Mouse (Mus musculus): ENCODE results near the gene Setd4. TPM values are rescaled to one million over a fixed set of nuclear protein-coding genes. Genes with fewer than 3 reads are reported as not detected.

The Setd4 gene
- polyA plus RNA-seq, 1 experiment from 2014 or later: 16.5 TPM

GRCm38 (mm10) chr16:93572383-93572782, 31.5 kb downstream of the Setd4 start:
- no peak overlapping the region for H3K4me3 ChIP-seq
- H3K9ac ChIP-seq: no peak overlapping the region
- no peak for ATAC-seq (ENCODE audit: low FRiP score)
- H3K27ac ChIP-seq: no peak overlapping the region
- peaks cover 10% of the 10 kb centered on the region; the same call in 1 of the 2 replicates for H3K4me1 ChIP-seq
- H3K4me2 ChIP-seq (replicated peaks): no peak overlapping the region
- no peaks in the 10 kb centered on the region for H3K36me3 ChIP-seq
- H3K9me3 ChIP-seq (replicated peaks): no peaks in the 10 kb centered on the region
- no peaks in the 10 kb centered on the region for H3K27me3 ChIP-seq
- 91% methylated on average over 6 of the region's 6 CpGs for WGBS

DNA sequence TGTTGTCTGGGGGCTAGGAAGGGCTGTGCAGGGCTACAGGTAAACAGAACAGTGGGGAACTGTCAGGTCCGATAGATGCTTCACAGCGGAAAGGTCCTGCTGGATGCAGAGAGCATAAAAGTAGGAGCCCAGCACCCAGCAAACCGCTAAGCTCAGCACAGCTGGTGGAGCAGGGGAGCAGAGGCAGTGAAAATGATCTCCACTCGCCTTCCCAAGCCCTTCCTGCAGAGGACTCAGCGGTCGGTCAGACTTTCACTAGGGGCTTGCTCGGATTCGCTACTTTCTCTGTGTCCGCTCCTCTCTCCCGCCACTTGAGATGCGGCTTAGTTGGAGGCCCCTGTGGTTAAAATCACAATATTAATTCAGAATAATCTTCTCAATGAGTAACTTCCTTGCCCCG, 45.4 kb downstream of the Setd4 start:
- Histone ChIP-seq H3K9ac (no peak overlapping the region), H3K4me3 (no peak overlapping the region), H3K27me3 (peaks cover 4% of the 10 kb centered on the region; the same call in 1 of the 2 replicates), H3K36me3 (no peaks in the 10 kb centered on the region), H3K27ac (no peak overlapping the region), H3K4me1 (no peaks in the 10 kb centered on the region), H3K9me3 (replicated peaks) (no peaks in the 10 kb centered on the region), H3K4me2 (replicated peaks) (no peak overlapping the region; the same call in 1 of the 2 replicates)
- 13% methylated on average over 12 of the region's 12 CpGs for WGBS
- ATAC-seq (ENCODE audit: low FRiP score): no peak

- 71% methylated on average over 8 of the region's 8 CpGs for WGBS
- Histone ChIP-seq H3K4me2 (replicated peaks) (no peak overlapping the region), H3K27me3 (peaks cover 4% of the 10 kb centered on the region; the same call in 1 of the 2 replicates), H3K27ac (no peak overlapping the region), H3K36me3 (no peaks in the 10 kb centered on the region), H3K9ac (no peak overlapping the region), H3K9me3 (replicated peaks) (no peaks in the 10 kb centered on the region), H3K4me1 (no peaks in the 10 kb centered on the region), H3K4me3 (no peak overlapping the region)
- no peak for ATAC-seq (ENCODE audit: low FRiP score)
Observed at GRCm38 (mm10) chr16:93557646-93558045, 46.2 kb downstream of the Setd4 start.

- WGBS: 80% methylated on average over 12 of the region's 12 CpGs
- no peaks in the 10 kb centered on the region for H3K27me3 ChIP-seq
- H3K4me1 ChIP-seq: 0 out of 2 replicates have a peak, but pooled peaks cover 4% of the 10 kb centered on the region
- H3K27ac ChIP-seq: no peak overlapping the region
- no peaks in the 10 kb centered on the region for H3K36me3 ChIP-seq
- no peak for ATAC-seq (ENCODE audit: low FRiP score)
- H3K4me2 ChIP-seq (replicated peaks): no peak overlapping the region
- H3K9me3 ChIP-seq (replicated peaks): no peaks in the 10 kb centered on the region
- no peak overlapping the region for H3K9ac ChIP-seq
- no peak overlapping the region for H3K4me3 ChIP-seq
Observed at GRCm38 (mm10) chr16:93552686-93553513, 51.0 kb downstream of the Setd4 start.

- no peak for ATAC-seq (ENCODE audit: low FRiP score)
- no peak overlapping the region for H3K4me2 ChIP-seq (replicated peaks)
Observed at GRCm38 (mm10) chr16:93549287-93549686, 54.6 kb downstream of the Setd4 start.

GRCm38 (mm10) chr16:93548045-93548444, 55.8 kb downstream of the Setd4 start:
- Histone ChIP-seq H3K4me3 (no peak overlapping the region), H3K9me3 (replicated peaks) (no peaks in the 10 kb centered on the region), H3K9ac (no peak overlapping the region), H3K36me3 (no peaks in the 10 kb centered on the region), H3K27ac (no peak overlapping the region), H3K27me3 (no peaks in the 10 kb centered on the region), H3K4me2 (replicated peaks) (no peak overlapping the region), H3K4me1 (0 out of 2 replicates have a peak, but pooled peaks cover 4% of the 10 kb centered on the region)
- 84% methylated on average over 2 of the region's 2 CpGs for WGBS
- no peak for ATAC-seq (ENCODE audit: low FRiP score)

More at GRCm38 (mm10) chr16:93549287-93549686, 54.6 kb downstream of the Setd4 start:
- H3K27me3 ChIP-seq: no peaks in the 10 kb centered on the region
- H3K4me3 ChIP-seq: no peak overlapping the region
- H3K9ac ChIP-seq: no peak overlapping the region
- H3K4me1 ChIP-seq: 0 out of 2 replicates have a peak, but pooled peaks cover 4% of the 10 kb centered on the region
- WGBS: 65% methylated on average over 10 of the region's 10 CpGs
- no peaks in the 10 kb centered on the region for H3K36me3 ChIP-seq
- H3K27ac ChIP-seq: no peak overlapping the region
- H3K9me3 ChIP-seq (replicated peaks): no peaks in the 10 kb centered on the region

- Histone ChIP-seq H3K4me2 (replicated peaks) (no peak overlapping the region), H3K9ac (no peak overlapping the region), H3K4me3 (no peak overlapping the region), H3K9me3 (replicated peaks) (no peaks in the 10 kb centered on the region), H3K27me3 (no peaks in the 10 kb centered on the region), H3K36me3 (no peaks in the 10 kb centered on the region), H3K4me1 (0 out of 2 replicates have a peak, but pooled peaks cover 4% of the 10 kb centered on the region), H3K27ac (no peak overlapping the region)
- no peak for ATAC-seq (ENCODE audit: low FRiP score)
- 62% methylated on average over 3 of the region's 3 CpGs for WGBS
Observed at GRCm38 (mm10) chr16:93547122-93547521, 56.7 kb downstream of the Setd4 start.

DNA sequence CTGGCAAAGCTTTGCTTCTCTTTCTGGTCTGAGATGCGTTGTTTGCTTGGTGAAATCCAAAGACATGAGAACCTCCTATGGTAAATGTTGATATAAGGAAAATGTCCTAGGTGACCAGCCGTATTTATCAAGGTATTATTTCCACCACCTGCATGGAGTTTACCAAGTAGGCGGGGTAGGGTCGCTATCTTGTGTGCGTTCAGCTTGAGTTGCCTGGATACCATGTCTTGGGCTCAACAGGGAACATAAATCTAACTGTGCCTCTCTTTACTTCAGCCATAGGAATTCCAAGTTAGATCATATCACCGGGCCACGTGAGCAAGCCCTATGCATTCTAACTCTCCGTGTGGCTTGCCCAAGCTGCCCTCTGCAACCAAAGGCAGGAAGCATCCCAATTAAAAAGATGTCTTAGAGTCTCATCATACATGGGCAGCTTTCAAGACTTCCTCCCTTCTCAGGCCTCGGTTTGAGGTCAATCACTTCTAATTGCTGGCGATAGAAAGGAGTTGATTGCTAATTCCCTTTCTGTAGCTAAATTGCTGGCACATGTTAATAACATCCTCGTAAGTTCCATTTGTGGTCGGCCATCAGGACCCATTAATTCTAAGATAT, 57.4 kb downstream of the Setd4 start:
- no peak overlapping the region for H3K4me3 ChIP-seq
- no peaks in the 10 kb centered on the region for H3K36me3 ChIP-seq
- H3K9me3 ChIP-seq (replicated peaks): no peaks in the 10 kb centered on the region
- WGBS: 82% methylated on average over 12 of the region's 12 CpGs
- H3K27ac ChIP-seq: no peak overlapping the region
- ATAC-seq (ENCODE audit: low FRiP score): no peak
- H3K9ac ChIP-seq: no peak overlapping the region
- H3K4me2 ChIP-seq (replicated peaks): no peak overlapping the region
- H3K4me1 ChIP-seq: 0 out of 2 replicates have a peak, but pooled peaks cover 4% of the 10 kb centered on the region
- H3K27me3 ChIP-seq: no peaks in the 10 kb centered on the region

DNA sequence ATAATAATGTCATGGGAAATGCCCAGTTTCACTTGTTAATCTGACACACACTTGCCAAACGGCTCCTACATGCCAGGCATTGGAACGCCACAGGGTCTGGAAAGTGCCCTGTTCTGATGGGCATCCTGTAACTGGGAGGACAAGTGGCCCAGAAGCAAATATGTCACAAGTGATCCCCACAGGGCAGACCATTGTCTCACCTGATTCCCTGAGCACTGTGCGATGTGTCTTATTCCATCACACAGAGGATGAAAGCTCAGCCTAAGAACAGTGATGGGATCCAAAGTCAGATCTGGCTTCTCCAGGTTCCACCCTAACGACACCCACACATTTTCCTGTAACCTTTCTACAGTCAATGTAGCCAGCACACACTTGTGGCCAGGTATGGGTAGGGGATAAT, 58.9 kb downstream of the Setd4 start:
- Histone ChIP-seq H3K4me1 (0 out of 2 replicates have a peak, but pooled peaks cover 4% of the 10 kb centered on the region), H3K27ac (no peak overlapping the region), H3K9me3 (replicated peaks) (no peaks in the 10 kb centered on the region), H3K27me3 (no peaks in the 10 kb centered on the region), H3K9ac (no peak overlapping the region), H3K4me3 (no peak overlapping the region), H3K4me2 (replicated peaks) (no peak overlapping the region), H3K36me3 (no peaks in the 10 kb centered on the region)
- WGBS: 86% methylated on average over 4 of the region's 4 CpGs
- ATAC-seq (ENCODE audit: low FRiP score): no peak

GRCm38 (mm10) chr16:93543704-93544103, 60.2 kb downstream of the Setd4 start:
- Histone ChIP-seq H3K27ac (no peak overlapping the region), H3K9me3 (replicated peaks) (no peaks in the 10 kb centered on the region), H3K27me3 (no peaks in the 10 kb centered on the region), H3K4me1 (no peaks in the 10 kb centered on the region), H3K4me3 (no peak overlapping the region), H3K9ac (no peak overlapping the region), H3K36me3 (no peaks in the 10 kb centered on the region), H3K4me2 (replicated peaks) (no peak overlapping the region)
- ATAC-seq (ENCODE audit: low FRiP score): peak; percentile 35; the same call in 1 of the 2 replicates
- WGBS: 5% methylated on average over 8 of the region's 8 CpGs

DNA sequence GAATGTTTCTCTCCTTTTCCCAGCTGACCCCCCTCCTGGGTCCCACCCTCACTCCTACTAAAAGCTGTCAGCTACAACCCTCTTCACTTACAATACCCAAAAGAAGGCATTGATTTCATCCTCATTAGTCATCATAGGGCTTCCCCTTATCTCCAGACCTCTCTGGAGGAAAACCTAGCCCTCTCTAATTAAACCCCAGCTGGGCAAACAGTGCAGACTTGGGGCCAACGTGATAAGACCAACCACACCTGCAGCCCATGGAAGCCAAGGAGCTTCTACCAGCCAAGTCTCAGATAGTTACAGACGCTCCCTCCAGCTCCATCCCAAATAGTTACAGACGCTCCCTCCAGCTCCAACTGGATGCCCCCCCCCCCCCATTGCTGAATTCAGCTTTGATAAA, 64.0 kb downstream of the Setd4 start:
- H3K9ac ChIP-seq: no peak overlapping the region
- H3K4me1 ChIP-seq: no peaks in the 10 kb centered on the region
- H3K27me3 ChIP-seq: no peaks in the 10 kb centered on the region
- no peak overlapping the region for H3K4me2 ChIP-seq (replicated peaks)
- no peak overlapping the region for H3K27ac ChIP-seq
- no peak overlapping the region for H3K4me3 ChIP-seq
- no peaks in the 10 kb centered on the region for H3K36me3 ChIP-seq
- no peaks in the 10 kb centered on the region for H3K9me3 ChIP-seq (replicated peaks)
- no peak for ATAC-seq (ENCODE audit: low FRiP score)
- 71% methylated on average over 3 of the region's 3 CpGs for WGBS

DNA sequence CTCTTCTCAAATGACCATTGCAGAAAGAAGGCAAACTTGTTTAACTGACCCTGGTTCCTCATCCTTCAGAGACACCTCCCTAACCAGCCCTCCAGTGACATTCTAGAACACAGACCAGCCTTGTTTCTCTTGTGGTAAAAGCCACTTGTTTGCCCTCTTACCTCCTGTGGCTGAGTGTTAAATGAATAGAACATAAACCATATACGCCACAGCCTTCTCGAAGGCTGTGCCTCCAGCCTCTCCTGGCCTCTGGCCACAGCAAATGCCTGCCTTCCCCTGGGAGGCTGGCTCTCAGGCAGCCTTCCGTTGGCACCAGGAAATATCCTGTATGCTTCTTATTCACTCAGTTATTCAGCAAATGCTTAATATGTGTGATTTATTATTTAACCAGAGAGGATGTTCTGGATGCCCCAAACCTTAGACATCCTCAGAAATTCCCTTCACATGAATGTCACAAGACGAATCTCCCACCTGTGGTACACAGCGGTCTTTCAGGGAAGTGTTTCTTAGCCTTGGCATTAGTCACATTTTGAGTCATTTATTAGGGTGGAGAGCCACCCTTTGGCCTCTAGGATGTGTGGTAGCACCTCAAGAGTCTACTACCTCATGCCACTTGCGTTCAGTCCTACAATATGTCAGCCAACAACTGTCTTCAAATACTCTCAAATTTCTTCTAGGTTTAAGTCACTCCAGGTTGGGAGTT, 68.6 kb downstream of the Setd4 start:
- no peaks in the 10 kb centered on the region for H3K27me3 ChIP-seq
- H3K4me3 ChIP-seq: no peak overlapping the region
- no peak overlapping the region for H3K27ac ChIP-seq
- H3K4me1 ChIP-seq: no peaks in the 10 kb centered on the region
- H3K4me2 ChIP-seq (replicated peaks): no peak overlapping the region
- no peaks in the 10 kb centered on the region for H3K9me3 ChIP-seq (replicated peaks)
- 78% methylated on average over 6 of the region's 6 CpGs for WGBS
- no peaks in the 10 kb centered on the region for H3K36me3 ChIP-seq
- ATAC-seq (ENCODE audit: low FRiP score): no peak
- no peak overlapping the region for H3K9ac ChIP-seq

Data from hindbrain, embryonic 12.5 days (tissue).